Mouse (Mus musculus) midbrain, embryonic 11.5 days (tissue): ENCODE data around the gene Gm20075. TPM values are rescaled to one million over a fixed set of nuclear protein-coding genes. Genes with fewer than 3 reads are reported as not detected.
"Not testable (repeated sequence)": the region's sequence is repeated elsewhere in the genome, so short reads cannot be mapped to it uniquely, and the experiment has no call there.

Experiments
- ATAC-seq: fragments of 200-750 bp; cut with Nextera tagmentation; 2 replicates; pipeline ENCODE4 v1.8.0; 2017; ENCODE audit warnings: moderate TSS enrichment, moderate library complexity; ENCODE audit not compliant: low FRiP score
- DNase-seq: peaks from one replicate; pipeline ENCODE4 v3.0.0; 2015; ENCODE audit warnings: low spot score; ENCODE audit errors: missing footprints
- H3K27ac ChIP-seq: fragments of 300-500 bp; sonication (generic); 2 replicates; pipeline ENCODE4 v1.5.1; 2014; ENCODE audit warnings: low read depth, low read length
- H3K27me3 ChIP-seq: fragments of 300-500 bp; sonication (generic); 2 replicates; pipeline ENCODE4 v1.6.1; 2014; ENCODE audit warnings: mild to moderate bottlenecking, low read length, moderate library complexity, mixed read lengths; ENCODE audit not compliant: control insufficient read depth, insufficient read depth
- H3K36me3 ChIP-seq: fragments of 300-500 bp; sonication (generic); 2 replicates; pipeline ENCODE4 v1.6.1; 2014; ENCODE audit warnings: mild to moderate bottlenecking, low read length, moderate library complexity, mixed read lengths; ENCODE audit not compliant: control insufficient read depth, insufficient read depth
- H3K4me1 ChIP-seq: fragments of 300-500 bp; sonication (generic); 2 replicates; pipeline ENCODE4 v1.6.1; 2014; ENCODE audit warnings: low read length; ENCODE audit not compliant: control insufficient read depth, insufficient read depth
- H3K4me2 ChIP-seq: fragments of 300-500 bp; sonication (generic); 2 replicates; pipeline ENCODE4 v1.6.1; 2014; ENCODE audit warnings: mild to moderate bottlenecking, moderate library complexity
- H3K4me3 ChIP-seq: fragments of 300-500 bp; sonication (generic); 2 replicates; pipeline ENCODE4 v1.5.1; 2014; ENCODE audit warnings: low read depth, low read length
- H3K9ac ChIP-seq: fragments of 300-500 bp; sonication (generic); 2 replicates; pipeline ENCODE4 v1.6.1; 2014; ENCODE audit warnings: low read length
- H3K9me3 ChIP-seq: fragments of 300-500 bp; sonication (generic); 2 replicates; pipeline ENCODE4 v1.6.1; 2016; ENCODE audit warnings: low read length; ENCODE audit not compliant: control insufficient read depth
- WGBS: fragments of 180-500 bp; shearing (Covaris S2); extraction: QIAGEN DNeasy Blood & Tissue Kit; methylation state at CpG from one replicate; pipeline ENCODE4 v1.1.7; 2014; 5-methylcytosine and 5-hydroxymethylcytosine counted together
- polyA plus RNA-seq: library from polyadenylated mRNA; unstranded; fragments of >200 nt; fragmentation: Nextera tagmentation; extraction: Ambion mirVana; gene quantifications from 2 replicates; pipeline ENCODE4 v1.2.1, GENCODE M21; 2014

The Gm20075 gene
- polyA plus RNA-seq, 1 experiment from 2014 or later = 43.8 TPM

- not testable (repeated sequence) for H3K27ac ChIP-seq, DNase-seq, H3K36me3 ChIP-seq, H3K27me3 ChIP-seq, H3K9me3 ChIP-seq, H3K4me1 ChIP-seq, ATAC-seq, H3K9ac ChIP-seq, H3K4me2 ChIP-seq, H3K4me3 ChIP-seq
- WGBS = 88% methylated on average over 1 of the region's 1 CpGs
Observed at GRCm38 (mm10) chr13:96081754-96082153, 578 bp upstream of the Gm20075 start, which contains the start of gene Gm17190. TSS of gene Gm17190 (plus strand) at chr13:96082054.

- Histone ChIP-seq H3K27ac (no peak overlapping the region), H3K9me3 (no peaks in the 10 kb centered on the region), H3K36me3 (no peaks in the 10 kb centered on the region), H3K4me2 (no peak overlapping the region), H3K27me3 (no peaks in the 10 kb centered on the region), H3K9ac (no peak overlapping the region), H3K4me1 (no peaks in the 10 kb centered on the region), H3K4me3 (no peak overlapping the region)
- DNase-seq = no peak
- ATAC-seq = no peak
- WGBS = 81% methylated on average over 8 of the region's 8 CpGs
Observed at GRCm38 (mm10) chr13:96073555-96073954, 7.6 kb downstream of the Gm20075 start.

- Histone ChIP-seq H3K4me2 (no peak overlapping the region), H3K9ac (no peak overlapping the region), H3K27me3 (no peaks in the 10 kb centered on the region), H3K27ac (no peak overlapping the region), H3K4me3 (no peak overlapping the region), H3K4me1 (no peaks in the 10 kb centered on the region), H3K36me3 (no peaks in the 10 kb centered on the region), H3K9me3 (no peaks in the 10 kb centered on the region)
- DNase-seq (no peak), ATAC-seq (no peak)
- WGBS = 92% methylated on average over 3 of the region's 3 CpGs
Observed at GRCm38 (mm10) chr13:96052755-96053154, 28.4 kb downstream of the Gm20075 start.

- 56% methylated on average over 5 of the region's 5 CpGs for WGBS
- Histone ChIP-seq H3K4me2 (no peak overlapping the region), H3K36me3 (no peaks in the 10 kb centered on the region), H3K9me3 (no peaks in the 10 kb centered on the region), H3K27me3 (no peaks in the 10 kb centered on the region), H3K27ac (no peak overlapping the region), H3K9ac (no peak overlapping the region), H3K4me3 (no peak overlapping the region), H3K4me1 (no peaks in the 10 kb centered on the region; the same call in 1 of the 2 replicates)
- DNase-seq (no peak), ATAC-seq (no peak)
Observed at GRCm38 (mm10) chr13:96045396-96045795, 35.8 kb downstream of the Gm20075 start.

GRCm38 (mm10) chr13:96040275-96041042 lies 40.7 kb downstream of the Gm20075 start:
- ATAC-seq (no peak), DNase-seq (no peak)
- Histone ChIP-seq H3K4me3 (no peak overlapping the region), H3K4me2 (no peak overlapping the region), H3K27me3 (no peaks in the 10 kb centered on the region), H3K4me1 (no peaks in the 10 kb centered on the region; the same call in 1 of the 2 replicates), H3K27ac (no peak overlapping the region), H3K9ac (no peak overlapping the region), H3K9me3 (no peaks in the 10 kb centered on the region), H3K36me3 (no peaks in the 10 kb centered on the region)
- 85% methylated on average over 11 of the region's 11 CpGs for WGBS

- Histone ChIP-seq H3K4me2 (no peak overlapping the region), H3K36me3 (no peaks in the 10 kb centered on the region), H3K9ac (no peak overlapping the region), H3K9me3 (no peaks in the 10 kb centered on the region), H3K4me1 (no peaks in the 10 kb centered on the region), H3K27me3 (no peaks in the 10 kb centered on the region), H3K27ac (no peak overlapping the region), H3K4me3 (no peak overlapping the region)
- WGBS = 80% methylated on average over 1 of the region's 1 CpGs
- ATAC-seq (no peak), DNase-seq (peak; percentile 47)
Observed at GRCm38 (mm10) chr13:96039536-96039935, 41.6 kb downstream of the Gm20075 start.

DNA sequence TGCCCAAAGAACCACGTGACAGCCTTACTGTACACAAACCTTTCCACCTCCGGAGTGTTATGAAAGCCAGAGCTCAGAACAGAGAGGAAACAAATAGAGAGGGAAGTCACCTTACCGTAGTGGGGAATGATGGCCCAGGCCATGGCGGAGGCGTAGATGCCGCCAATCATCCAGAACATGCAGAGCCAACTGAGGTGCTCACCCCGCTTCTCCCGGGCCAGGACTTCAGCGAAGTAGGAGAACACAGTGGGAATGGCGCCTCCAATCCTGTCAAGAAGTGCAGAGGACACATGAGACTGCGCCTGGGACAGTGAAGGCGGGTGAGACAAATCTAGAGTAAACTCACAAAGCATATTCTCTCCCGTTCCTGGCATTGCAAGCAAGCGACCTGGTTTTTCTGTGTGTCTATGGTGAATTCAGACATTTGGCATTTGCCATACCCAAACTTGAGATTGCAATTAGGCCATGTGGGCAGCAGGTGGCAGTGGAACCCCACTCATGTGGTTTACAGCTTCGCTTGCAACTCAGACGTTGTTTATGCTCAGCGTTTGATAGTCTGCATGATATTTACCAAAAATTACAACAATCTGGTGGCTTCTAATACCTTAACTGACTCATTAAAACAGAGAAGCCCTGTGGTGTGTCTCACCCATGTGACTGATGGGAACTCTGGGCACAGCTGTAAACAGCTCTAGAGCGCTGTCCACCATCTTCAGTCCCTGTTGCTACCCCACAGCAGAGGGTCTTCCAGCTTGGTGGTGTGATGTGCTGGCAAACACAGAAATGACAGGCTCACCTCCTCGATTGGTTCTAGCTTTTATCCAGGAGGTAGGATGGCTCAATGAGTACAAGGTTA lies 50.6 kb downstream of the Gm20075 start:
- H3K9me3 ChIP-seq = no peaks in the 10 kb centered on the region
- H3K27ac ChIP-seq = no peak overlapping the region
- ATAC-seq (0 out of 2 replicates have a peak, but pooled peaks have one; percentile 40), DNase-seq (peak; percentile 96)
- H3K36me3 ChIP-seq = no peaks in the 10 kb centered on the region
- H3K27me3 ChIP-seq = no peaks in the 10 kb centered on the region
- H3K4me2 ChIP-seq = no peak overlapping the region
- H3K9ac ChIP-seq = no peak overlapping the region
- no peak overlapping the region for H3K4me3 ChIP-seq
- 60% methylated on average over 19 of the region's 19 CpGs for WGBS
- H3K4me1 ChIP-seq = no peaks in the 10 kb centered on the region
